14 mouse cellular contexts compared by ENCODE assay signal in the genomic region with DNA sequence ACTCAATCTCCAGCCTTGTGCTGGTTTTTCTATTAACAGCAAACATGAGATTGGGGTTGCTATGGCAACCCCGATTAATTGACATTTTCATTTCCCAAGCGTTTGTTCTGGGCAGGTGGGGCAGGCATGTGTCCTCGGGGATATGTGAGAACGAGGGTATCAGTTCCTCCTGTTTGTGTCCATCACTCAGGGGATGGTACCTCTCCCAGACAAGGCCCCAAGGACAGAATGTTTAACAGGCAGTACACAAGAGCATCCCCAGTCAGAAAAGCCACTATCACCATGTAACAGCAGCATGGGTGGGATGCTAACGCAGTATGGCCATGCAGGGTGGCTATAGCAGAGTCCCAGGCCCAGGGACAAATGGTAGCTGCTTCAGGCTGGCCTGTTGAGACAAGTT. TPM values are rescaled to one million over a fixed set of nuclear protein-coding genes. Genes with fewer than 3 reads are reported as not detected.
A peak's percentile ranks its signal among the peaks of the same experiment; 100 is the strongest.
DNase-seq lines count a peak whose midpoint lies in the region; ATAC-seq and TF ChIP-seq lines count a peak whose summit lies in the region.
"Had no signal": no experiment of that assay in that cellular context is flagged by ENCODE, and none has a peak within 500 bp of the region (broad histone marks: within the 10 kb centered on the region; RNA-seq: fewer than 3 reads in every experiment).

No protein-coding gene starts in this region.

- H3K9me3 ChIP-seq in embryonic facial prominence, embryonic 11.5 days (replicated peaks; ENCODE audit: control insufficient read depth, low read length) = no peaks in the 10 kb centered on the region
- no peaks in the 10 kb centered on the region for H3K9me3 ChIP-seq in forebrain, embryonic 14.5 days (replicated peaks; ENCODE audit: control insufficient read depth, low read length)
- no peaks in the 10 kb centered on the region for H3K9me3 ChIP-seq in midbrain, embryonic 15.5 days
- H3K9me3 ChIP-seq in lung, postnatal 0 days (ENCODE audit: low read length) = no peaks in the 10 kb centered on the region
- H3K9me3 ChIP-seq: limb, embryonic 12.5 days had no signal

- no peaks in the 10 kb centered on the region for H3K27me3 ChIP-seq in embryonic facial prominence, embryonic 11.5 days (ENCODE audit: control insufficient read depth, insufficient read depth, low read length)
- H3K27me3 ChIP-seq in forebrain, embryonic 14.5 days (replicated peaks; ENCODE audit: control insufficient read depth, insufficient read depth, low read length) = no peaks in the 10 kb centered on the region
- H3K27me3 ChIP-seq in midbrain, embryonic 15.5 days (replicated peaks) = no peaks in the 10 kb centered on the region
- no peaks in the 10 kb centered on the region for H3K27me3 ChIP-seq in lung, postnatal 0 days (replicated peaks; ENCODE audit: insufficient read depth, low read length)
- H3K27me3 ChIP-seq: limb, embryonic 12.5 days; Patski had no signal

- intact Hi-C loops in heart, postnatal 25 days (cut with DNase I) = no loop called here

- 58% methylated on average over 5 of the region's 5 CpGs for WGBS in embryonic facial prominence, embryonic 11.5 days
- WGBS in forebrain, embryonic 14.5 days = 31% methylated on average over 5 of the region's 5 CpGs
- 37% methylated on average over 5 of the region's 5 CpGs for WGBS in midbrain, embryonic 15.5 days
- 58% methylated on average over 5 of the region's 5 CpGs for WGBS in lung, postnatal 0 days

- no peaks in the 10 kb centered on the region for H3K36me3 ChIP-seq in embryonic facial prominence, embryonic 11.5 days (replicated peaks; ENCODE audit: control insufficient read depth, insufficient read depth, low read depth, low read length)
- no peaks in the 10 kb centered on the region for H3K36me3 ChIP-seq in forebrain, embryonic 14.5 days (ENCODE audit: control insufficient read depth, insufficient read depth, low read length)
- no peaks in the 10 kb centered on the region for H3K36me3 ChIP-seq in midbrain, embryonic 15.5 days (replicated peaks)
- no peaks in the 10 kb centered on the region for H3K36me3 ChIP-seq in lung, postnatal 0 days (ENCODE audit: insufficient read depth, low read length)
- H3K36me3 ChIP-seq: limb, embryonic 12.5 days had no signal

- no peak; the same call in 1 of the 2 replicates for ATAC-seq in embryonic facial prominence, embryonic 11.5 days (replicated peaks; ENCODE audit: insufficient number of reproducible peaks, low FRiP score, low TSS enrichment, low read depth)
- ATAC-seq in forebrain, embryonic 14.5 days = peak; percentile 54
- peak; percentile 72 for ATAC-seq in midbrain, embryonic 15.5 days (replicated peaks)
- ATAC-seq in lung, postnatal 0 days = no peak
- ATAC-seq: CD4-positive, CD25-positive, alpha-beta regulatory T cell, adult 4 months; Patski had no signal

- peak; percentile 17 for DNase-seq in embryonic facial prominence, embryonic 11.5 days (ENCODE audit: low spot score)
- DNase-seq in forebrain, embryonic 14.5 days (ENCODE audit: low spot score) = peak; percentile 69
- peak; percentile 35 to 48 for DNase-seq in layer of hippocampus, adult 2 months (ENCODE audit: low spot score in 2 of 2)
- DNase-seq in heart, postnatal 25 days (ENCODE audit: low spot score) = no peak
- no peak for DNase-seq in thymus, postnatal 14 days
- no peak for DNase-seq in frontal cortex, postnatal 14 days (ENCODE audit: low spot score in 2 of 2)
- no peak for DNase-seq in lung, postnatal 0 days (ENCODE audit: low spot score)
- DNase-seq: gastrocnemius, postnatal 36 days; heart, postnatal 4 days; kidney, postnatal 36 days had no signal

- no peak overlapping the region for H3K27ac ChIP-seq in embryonic facial prominence, embryonic 11.5 days (replicated peaks; ENCODE audit: low read depth, low read length)
- peak overlapping the region; percentile 81 for H3K27ac ChIP-seq in forebrain, embryonic 14.5 days (ENCODE audit: low read depth, low read length)
- H3K27ac ChIP-seq in layer of hippocampus, adult 2 months = peak overlapping the region; percentile 79
- H3K27ac ChIP-seq in midbrain, embryonic 15.5 days = peak overlapping the region; percentile 89
- H3K27ac ChIP-seq in lung, postnatal 0 days (ENCODE audit: low read length) = no peak overlapping the region

- H3K4me3 ChIP-seq in embryonic facial prominence, embryonic 11.5 days (ENCODE audit: low read depth, low read length) = no peak overlapping the region
- no peak overlapping the region for H3K4me3 ChIP-seq in forebrain, embryonic 14.5 days (ENCODE audit: low read depth, low read length)
- no peak overlapping the region for H3K4me3 ChIP-seq in layer of hippocampus, adult 2 months
- H3K4me3 ChIP-seq in midbrain, embryonic 15.5 days = no peak overlapping the region
- H3K4me3 ChIP-seq in lung, postnatal 0 days (ENCODE audit: low read depth, low read length) = no peak overlapping the region
- H3K4me3 ChIP-seq: limb, embryonic 12.5 days had no signal

- TF ChIP-seq EP300 in lung, postnatal 0 days (IDR thresholded peaks at IDR 0.05) = no peak

- no peaks in the 10 kb centered on the region for H3K4me1 ChIP-seq in embryonic facial prominence, embryonic 11.5 days (ENCODE audit: control insufficient read depth, insufficient read depth, low read length)
- H3K4me1 ChIP-seq in forebrain, embryonic 14.5 days (ENCODE audit: control insufficient read depth, insufficient read depth, low read length) = peaks cover 14% of the 10 kb centered on the region
- H3K4me1 ChIP-seq in midbrain, embryonic 15.5 days = peaks cover 20% of the 10 kb centered on the region
- H3K4me1 ChIP-seq in lung, postnatal 0 days (ENCODE audit: insufficient read depth, low read depth, low read length) = no peaks in the 10 kb centered on the region
- H3K4me1 ChIP-seq: limb, embryonic 12.5 days had no signal

- no peak for TF ChIP-seq CTCF in layer of hippocampus, adult 2 months (conservative IDR thresholded peaks at IDR 0.05)
- no peak for TF ChIP-seq CTCF in lung, postnatal 0 days (IDR thresholded peaks at IDR 0.05)

- no peak overlapping the region for H3K9ac ChIP-seq in embryonic facial prominence, embryonic 11.5 days (replicated peaks; ENCODE audit: low read length)
- H3K9ac ChIP-seq in forebrain, embryonic 14.5 days (ENCODE audit: low read length) = peak overlapping the region; percentile 43
- H3K9ac ChIP-seq in midbrain, embryonic 15.5 days = no peak overlapping the region
- H3K9ac ChIP-seq in lung, postnatal 0 days (replicated peaks; ENCODE audit: low read depth) = no peak overlapping the region
- H3K9ac ChIP-seq: limb, embryonic 12.5 days had no signal

- H3K4me2 ChIP-seq in embryonic facial prominence, embryonic 11.5 days (ENCODE audit: low read depth, low read length) = no peak overlapping the region
- no peak overlapping the region for H3K4me2 ChIP-seq in forebrain, embryonic 14.5 days (ENCODE audit: low read length)
- peak overlapping the region; percentile 14; the same call in 1 of the 2 replicates for H3K4me2 ChIP-seq in midbrain, embryonic 15.5 days
- H3K4me2 ChIP-seq in lung, postnatal 0 days (replicated peaks; ENCODE audit: low read depth, low read length) = no peak overlapping the region
- H3K4me2 ChIP-seq: limb, embryonic 12.5 days had no signal

RNA-seq across cellular contexts. Expression of a gene that starts 27.3 kb away (rescaled TPM):
- polyA plus RNA-seq in embryonic facial prominence, embryonic 11.5 days (2014; fragmentation: Nextera tagmentation; extraction: Ambion mirVana) = 3.9 and 4.9 TPM in 2 replicates
- 8.9 and 10.7 TPM in 2 replicates for polyA plus RNA-seq in forebrain, embryonic 14.5 days (2014; fragmentation: Nextera tagmentation; extraction: Ambion mirVana)
- 10 to 100 TPM; 61.1 to 61.2 TPM for total RNA-seq in layer of hippocampus, adult 2 months (2021)
- 29.8 and 33.9 TPM in 2 replicates for polyA plus RNA-seq in midbrain, embryonic 15.5 days (2015; fragmentation: Nextera tagmentation; extraction: Ambion mirVana)
- total RNA-seq in heart, postnatal 25 days (2021) = 10 to 100 TPM; 67.1 to 72.4 TPM
- 23.7 and 32.4 TPM in 2 replicates for polyA plus RNA-seq in lung, postnatal 0 days (2015; fragmentation: Nextera tagmentation; extraction: Ambion mirVana)
- polyA plus RNA-seq: CD4-positive, CD25-positive, alpha-beta regulatory T cell, adult 4 months had no signal

Comparison
In these comparisons a context has a peak if more than half of its experiments do, and no peak if none do; other contexts are left out.
1. ATAC-seq: peak in forebrain, embryonic 14.5 days (single experiment) and midbrain, embryonic 15.5 days (single experiment); none in embryonic facial prominence, embryonic 11.5 days (single experiment) and lung, postnatal 0 days (single experiment).
2. DNase-seq: peak in embryonic facial prominence, embryonic 11.5 days (single experiment), forebrain, embryonic 14.5 days (single experiment) and layer of hippocampus, adult 2 months (2 of 2); none in heart, postnatal 25 days (single experiment), thymus, postnatal 14 days (single experiment), frontal cortex, postnatal 14 days (0 of 2) and lung, postnatal 0 days (single experiment).
3. H3K27ac ChIP-seq: peak in forebrain, embryonic 14.5 days (single experiment), layer of hippocampus, adult 2 months (single experiment) and midbrain, embryonic 15.5 days (single experiment); none in embryonic facial prominence, embryonic 11.5 days (single experiment) and lung, postnatal 0 days (single experiment).